ENCODE assay signal across 9 mouse cellular contexts in the genomic region with DNA sequence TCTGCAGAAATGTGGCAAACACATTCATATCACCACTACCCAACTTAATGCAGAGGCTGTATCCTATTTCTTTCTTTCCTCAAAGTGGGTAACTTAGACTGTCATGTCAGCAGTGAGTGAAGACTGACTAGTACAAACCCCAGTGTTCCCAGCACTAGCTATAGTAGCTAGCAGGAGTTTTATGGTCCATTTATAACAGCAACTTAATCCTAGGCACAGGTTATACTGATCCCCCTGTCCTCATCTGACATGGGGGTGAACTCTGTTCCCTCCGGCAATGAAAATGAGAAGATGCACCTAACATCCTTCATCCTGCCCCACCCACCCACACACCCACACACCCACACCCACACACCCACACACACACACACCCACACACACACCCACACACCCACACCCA. TPM values are rescaled to one million over a fixed set of nuclear protein-coding genes. Genes with fewer than 3 reads are reported as not detected.
A peak's percentile ranks its signal among the peaks of the same experiment; 100 is the strongest.
DNase-seq lines count a peak whose midpoint lies in the region; ATAC-seq lines count a peak whose summit lies in the region.
"Had no signal": no experiment of that assay in that cellular context is flagged by ENCODE, and none has a peak within 500 bp of the region (broad histone marks: within the 10 kb centered on the region; RNA-seq: fewer than 3 reads in every experiment).

No protein-coding gene starts in this region.

- no peaks in the 10 kb centered on the region for H3K9me3 ChIP-seq in embryonic facial prominence, embryonic 15.5 days (replicated peaks)
- H3K9me3 ChIP-seq in embryonic facial prominence, embryonic 10.5 days = no peaks in the 10 kb centered on the region
- H3K9me3 ChIP-seq in kidney, embryonic 14.5 days (ENCODE audit: control insufficient read depth, low read length) = no peaks in the 10 kb centered on the region
- no peaks in the 10 kb centered on the region for H3K9me3 ChIP-seq in liver, embryonic 15.5 days (replicated peaks)
- H3K9me3 ChIP-seq: midbrain, embryonic 12.5 days had no signal

- H3K36me3 ChIP-seq in embryonic facial prominence, embryonic 15.5 days = no peaks in the 10 kb centered on the region
- no peaks in the 10 kb centered on the region for H3K36me3 ChIP-seq in embryonic facial prominence, embryonic 10.5 days (replicated peaks)
- no peaks in the 10 kb centered on the region for H3K36me3 ChIP-seq in kidney, embryonic 14.5 days (ENCODE audit: control insufficient read depth, insufficient read depth, low read length)
- no peaks in the 10 kb centered on the region for H3K36me3 ChIP-seq in liver, embryonic 15.5 days (replicated peaks)
- H3K36me3 ChIP-seq: midbrain, embryonic 12.5 days had no signal

- no peak overlapping the region for H3K9ac ChIP-seq in embryonic facial prominence, embryonic 15.5 days
- no peak overlapping the region for H3K9ac ChIP-seq in kidney, embryonic 14.5 days (ENCODE audit: low read depth, low read length)
- H3K9ac ChIP-seq in liver, embryonic 15.5 days = no peak overlapping the region
- H3K9ac ChIP-seq: midbrain, embryonic 12.5 days had no signal

- no peak for DNase-seq in embryonic facial prominence, embryonic 10.5 days (ENCODE audit: low spot score)
- DNase-seq in kidney, adult 18-20 months = no peak
- DNase-seq in left cerebral cortex, postnatal 14 days (ENCODE audit: low spot score in 2 of 2) = no peak
- DNase-seq in gastrocnemius, postnatal 14 days = no peak

- peaks cover 16% of the 10 kb centered on the region for H3K4me1 ChIP-seq in embryonic facial prominence, embryonic 15.5 days
- peaks cover 5% of the 10 kb centered on the region; the same call in 1 of the 2 replicates for H3K4me1 ChIP-seq in embryonic facial prominence, embryonic 10.5 days
- no peaks in the 10 kb centered on the region for H3K4me1 ChIP-seq in kidney, embryonic 14.5 days (ENCODE audit: control insufficient read depth, insufficient read depth, low read length)
- peaks cover 75% of the 10 kb centered on the region for H3K4me1 ChIP-seq in liver, embryonic 15.5 days (replicated peaks)
- H3K4me1 ChIP-seq: midbrain, embryonic 12.5 days had no signal

- intact Hi-C loops in left cerebral cortex, postnatal 14 days (cut with DNase I) = no loop called here
- intact Hi-C loops in gastrocnemius, postnatal 14 days (cut with DNase I; ENCODE audit: low total_unique reads) = no loop called here

- peak overlapping the region; percentile 65; the same call in 1 of the 2 replicates for H3K27ac ChIP-seq in embryonic facial prominence, embryonic 15.5 days (replicated peaks)
- no peak overlapping the region for H3K27ac ChIP-seq in embryonic facial prominence, embryonic 10.5 days (replicated peaks)
- no peak overlapping the region for H3K27ac ChIP-seq in kidney, embryonic 14.5 days (ENCODE audit: low read depth, low read length)
- peak overlapping the region; percentile 77 for H3K27ac ChIP-seq in liver, embryonic 15.5 days (replicated peaks)
- H3K27ac ChIP-seq: midbrain, embryonic 12.5 days had no signal

- H3K27me3 ChIP-seq in embryonic facial prominence, embryonic 15.5 days = no peaks in the 10 kb centered on the region
- H3K27me3 ChIP-seq in embryonic facial prominence, embryonic 10.5 days (replicated peaks; ENCODE audit: low read depth, poor library complexity, severe bottlenecking) = no peaks in the 10 kb centered on the region
- no peaks in the 10 kb centered on the region for H3K27me3 ChIP-seq in kidney, embryonic 14.5 days (ENCODE audit: control insufficient read depth, insufficient read depth, low read length)
- H3K27me3 ChIP-seq in liver, embryonic 15.5 days = no peaks in the 10 kb centered on the region
- H3K27me3 ChIP-seq: midbrain, embryonic 12.5 days had no signal

- ATAC-seq in embryonic facial prominence, embryonic 15.5 days (ENCODE audit: insufficient number of reproducible peaks, low FRiP score, low TSS enrichment, low read depth) = no peak
- peak; percentile 44; the same call in 1 of the 2 replicates for ATAC-seq in kidney, embryonic 14.5 days (ENCODE audit: low FRiP score, low TSS enrichment)
- peak; percentile 10 for ATAC-seq in CD4-positive, CD25-positive, alpha-beta regulatory T cell, adult 4 months
- peak; percentile 19; the same call in 1 of the 2 replicates for ATAC-seq in liver, embryonic 15.5 days (ENCODE audit: insufficient read depth)

- H3K4me2 ChIP-seq in embryonic facial prominence, embryonic 15.5 days (replicated peaks) = no peak overlapping the region
- H3K4me2 ChIP-seq in kidney, embryonic 14.5 days (replicated peaks; ENCODE audit: low read depth, low read length) = no peak overlapping the region
- peak overlapping the region; percentile 25 for H3K4me2 ChIP-seq in liver, embryonic 15.5 days
- H3K4me2 ChIP-seq: midbrain, embryonic 12.5 days had no signal

- WGBS in embryonic facial prominence, embryonic 15.5 days = 57% methylated on average over 1 of the region's 1 CpGs
- WGBS in embryonic facial prominence, embryonic 10.5 days = 82% methylated on average over 1 of the region's 1 CpGs
- 38% methylated on average over 1 of the region's 1 CpGs for WGBS in kidney, embryonic 14.5 days
- 59% methylated on average over 1 of the region's 1 CpGs for WGBS in liver, embryonic 15.5 days (ENCODE audit: insufficient replicate concordance)

- no peak overlapping the region for H3K4me3 ChIP-seq in embryonic facial prominence, embryonic 15.5 days (replicated peaks)
- H3K4me3 ChIP-seq in embryonic facial prominence, embryonic 10.5 days = no peak overlapping the region
- no peak overlapping the region for H3K4me3 ChIP-seq in kidney, embryonic 14.5 days (ENCODE audit: low read length)
- no peak overlapping the region for H3K4me3 ChIP-seq in liver, embryonic 15.5 days (replicated peaks)
- H3K4me3 ChIP-seq: midbrain, embryonic 12.5 days had no signal

RNA-seq across cellular contexts. Expression of a gene that starts 30.3 kb away (rescaled TPM):
- polyA plus RNA-seq in embryonic facial prominence, embryonic 15.5 days (2015; fragmentation: Nextera tagmentation; extraction: Ambion mirVana) = 80.2 and 81.4 TPM in 2 replicates
- 47.6 and 49.0 TPM in 2 replicates for polyA plus RNA-seq in embryonic facial prominence, embryonic 10.5 days (2016; fragmentation: Nextera tagmentation; extraction: Ambion mirVana)
- 56.0 and 110 TPM in 2 replicates for polyA plus RNA-seq in kidney, embryonic 14.5 days (2014; fragmentation: Nextera tagmentation; extraction: Ambion mirVana)
- polyA plus RNA-seq in CD4-positive, CD25-positive, alpha-beta regulatory T cell, adult 4 months (2017; shearing (Covaris generic)) = 100 to 1,000 TPM; 369 to 445 TPM
- 42.4 and 44.7 TPM in 2 replicates for polyA plus RNA-seq in liver, embryonic 15.5 days (2015; fragmentation: Nextera tagmentation; extraction: Ambion mirVana)
- 100 to 1,000 TPM; 117 to 120 TPM for total RNA-seq in left cerebral cortex, postnatal 14 days (2021)
- total RNA-seq in gastrocnemius, postnatal 14 days (2021) = 100 to 1,000 TPM in 1 of 2 experiments, 10 to 100 TPM in 1; 96.6 to 108 TPM

Comparison
In these comparisons a context has a peak if more than half of its experiments do, and no peak if none do; other contexts are left out.
1. H3K27ac ChIP-seq: peak in embryonic facial prominence, embryonic 15.5 days (single experiment) and liver, embryonic 15.5 days (single experiment); none in embryonic facial prominence, embryonic 10.5 days (single experiment) and kidney, embryonic 14.5 days (single experiment).